Mouse (Mus musculus) monocyte, adult 2 months (primary cell): ENCODE results near the gene Kctd4.
A peak's percentile ranks its signal among the peaks of the same experiment; 100 is the strongest.

ENCODE experiments used
- DNase-seq, 2 experiments: peaks; one replicate each; pipeline ENCODE4 v3.0.0; 2022; ENCODE audit warnings: low spot score in 2 of 2, low read depth in 1 of 2

The Kctd4 gene

GRCm38 (mm10) chr14:75989168-75989567 lies 34.4 kb downstream of the Kctd4 start:
- DNase-seq, result no peak

- no peak for DNase-seq
These were observed 36.1 kb downstream of the Kctd4 start for GRCm38 (mm10) chr14:75990936-75991335.

- DNase-seq, result no peak
These were observed 37.6 kb downstream of the Kctd4 start for GRCm38 (mm10) chr14:75992371-75992770.

GRCm38 (mm10) chr14:75998082-75998481 lies 43.3 kb downstream of the Kctd4 start:
- no peak for DNase-seq

GRCm38 (mm10) chr14:76001781-76002180 lies 47.0 kb downstream of the Kctd4 start:
- no peak for DNase-seq

- DNase-seq, result no peak
These were observed 50.2 kb downstream of the Kctd4 start for GRCm38 (mm10) chr14:76005011-76005410.

GRCm38 (mm10) chr14:76008174-76008573 lies 53.4 kb downstream of the Kctd4 start:
- DNase-seq, result no peak

- no peak for DNase-seq
These were observed 54.4 kb downstream of the Kctd4 start for GRCm38 (mm10) chr14:76009185-76009584.

- DNase-seq, result peak; percentile 71 to 87
These were observed 55.6 kb downstream of the Kctd4 start, which contains the start of gene Gtf2f2 for GRCm38 (mm10) chr14:76010102-76011061. TSS of gene Gtf2f2 (minus strand) at chr14:76010865.

- DNase-seq, result no peak
These were observed 56.3 kb downstream of the Kctd4 start for GRCm38 (mm10) chr14:76011062-76011457.

- no peak for DNase-seq
These were observed 59.5 kb downstream of the Kctd4 start for GRCm38 (mm10) chr14:76014331-76014730.
